Mouse (Mus musculus) embryonic facial prominence, embryonic 15.5 days (tissue): ENCODE data around the gene 6430571L13Rik. TPM values are rescaled to one million over a fixed set of nuclear protein-coding genes. Genes with fewer than 3 reads are reported as not detected.
"Not testable (repeated sequence)": the region's sequence is repeated elsewhere in the genome, so short reads cannot be mapped to it uniquely, and the experiment has no call there.

Source experiments
- ATAC-seq: fragments of 200-750 bp; cut with Nextera tagmentation; 2 replicates; pipeline ENCODE4 v1.8.0; 2017; ENCODE audit warnings: low read depth, moderate TSS enrichment; ENCODE audit not compliant: insufficient number of reproducible peaks, low FRiP score, low TSS enrichment
- H3K27ac ChIP-seq: fragments of 300-500 bp; sonication (generic); replicated peaks from 2 replicates; pipeline ENCODE4 v1.5.1; 2015; ENCODE audit warnings: mild to moderate bottlenecking, inconsistent platforms
- H3K27me3 ChIP-seq: fragments of 300-500 bp; sonication (generic); 2 replicates; pipeline ENCODE4 v1.6.1; 2015; ENCODE audit warnings: inconsistent platforms
- H3K36me3 ChIP-seq: fragments of 300-500 bp; sonication (generic); 2 replicates; pipeline ENCODE4 v1.6.1; 2015; ENCODE audit warnings: mild to moderate bottlenecking, inconsistent platforms
- H3K4me1 ChIP-seq: fragments of 300-500 bp; sonication (generic); 2 replicates; pipeline ENCODE4 v1.6.1; 2015; ENCODE audit warnings: inconsistent platforms
- H3K4me2 ChIP-seq: fragments of 300-500 bp; sonication (generic); replicated peaks from 2 replicates; pipeline ENCODE4 v1.6.1; 2015; ENCODE audit warnings: mild to moderate bottlenecking, inconsistent platforms
- H3K4me3 ChIP-seq: fragments of 300-500 bp; sonication (generic); replicated peaks from 2 replicates; pipeline ENCODE4 v1.5.1; 2015; ENCODE audit warnings: mild to moderate bottlenecking, inconsistent platforms
- H3K9ac ChIP-seq: fragments of 300-500 bp; sonication (generic); 2 replicates; pipeline ENCODE4 v1.6.1; 2015; ENCODE audit warnings: inconsistent platforms
- H3K9me3 ChIP-seq: fragments of 300-500 bp; sonication (generic); replicated peaks from 2 replicates; pipeline ENCODE4 v1.6.1; 2016; ENCODE audit warnings: inconsistent platforms
- WGBS: fragments of 180-500 bp; shearing (Covaris S2); methylation state at CpG from one replicate; pipeline ENCODE4 v1.1.7; 2015; 5-methylcytosine and 5-hydroxymethylcytosine counted together
- polyA plus RNA-seq: library from polyadenylated mRNA; unstranded; fragments of >200 nt; fragmentation: Nextera tagmentation; extraction: Ambion mirVana; gene quantifications from 2 replicates; pipeline ENCODE4 v1.2.1, GENCODE M21; 2015

The 6430571L13Rik gene
- polyA plus RNA-seq, 1 experiment from 2014 or later = 0.91 TPM

- Histone ChIP-seq H3K4me3 (no peak overlapping the region), H3K4me2 (no peak overlapping the region), H3K27me3 (no peaks in the 10 kb centered on the region), H3K27ac (no peak overlapping the region), H3K4me1 (peaks cover 27% of the 10 kb centered on the region), H3K9ac (no peak overlapping the region), H3K36me3 (peaks cover 19% of the 10 kb centered on the region), H3K9me3 (no peaks in the 10 kb centered on the region)
- ATAC-seq = no peak
- 82% methylated on average over 7 of the region's 7 CpGs for WGBS
These were observed 40.6 kb upstream of the 6430571L13Rik start for GRCm38 (mm10) chr9:107299783-107300182.

DNA sequence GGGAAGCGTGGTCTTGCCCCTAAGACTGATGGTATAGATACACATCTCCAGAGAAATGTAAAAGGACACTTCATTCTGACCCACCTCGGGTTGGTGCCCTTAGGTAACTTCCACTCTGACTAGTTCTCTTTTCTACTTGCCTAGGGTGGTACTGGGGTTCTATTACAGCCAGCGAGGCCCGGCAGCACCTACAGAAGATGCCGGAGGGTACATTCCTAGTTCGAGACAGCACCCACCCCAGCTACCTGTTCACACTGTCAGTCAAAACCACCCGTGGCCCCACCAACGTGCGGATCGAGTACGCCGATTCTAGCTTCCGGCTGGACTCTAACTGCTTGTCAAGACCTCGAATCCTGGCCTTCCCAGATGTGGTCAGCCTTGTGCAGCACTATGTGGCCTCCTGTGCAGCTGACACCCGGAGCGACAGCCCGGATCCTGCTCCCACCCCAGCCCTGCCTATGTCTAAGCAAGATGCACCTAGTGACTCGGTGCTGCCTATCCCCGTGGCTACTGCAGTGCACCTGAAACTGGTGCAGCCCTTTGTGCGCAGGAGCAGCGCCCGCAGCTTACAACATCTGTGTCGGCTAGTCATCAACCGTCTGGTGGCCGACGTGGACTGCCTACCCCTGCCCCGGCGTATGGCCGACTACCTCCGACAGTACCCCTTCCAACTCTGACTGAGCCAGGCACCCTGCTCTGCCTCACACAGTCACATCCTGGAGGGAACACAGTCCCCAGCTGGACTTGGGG is 40.0 kb upstream of the 6430571L13Rik start:
- Histone ChIP-seq H3K4me1 (peaks cover 30% of the 10 kb centered on the region), H3K27ac (no peak overlapping the region), H3K27me3 (no peaks in the 10 kb centered on the region), H3K4me3 (no peak overlapping the region), H3K9ac (no peak overlapping the region), H3K36me3 (peaks cover 19% of the 10 kb centered on the region), H3K4me2 (no peak overlapping the region), H3K9me3 (no peaks in the 10 kb centered on the region)
- 85% methylated on average over 30 of the region's 30 CpGs for WGBS
- no peak for ATAC-seq

GRCm38 (mm10) chr9:107301554-107302331 is 38.7 kb upstream of the 6430571L13Rik start:
- Histone ChIP-seq H3K27ac (no peak overlapping the region), H3K4me2 (no peak overlapping the region), H3K9ac (no peak overlapping the region), H3K4me3 (no peak overlapping the region), H3K36me3 (peaks cover 19% of the 10 kb centered on the region), H3K27me3 (no peaks in the 10 kb centered on the region), H3K9me3 (no peaks in the 10 kb centered on the region), H3K4me1 (peaks cover 32% of the 10 kb centered on the region)
- no peak for ATAC-seq
- 79% methylated on average over 17 of the region's 17 CpGs for WGBS

DNA sequence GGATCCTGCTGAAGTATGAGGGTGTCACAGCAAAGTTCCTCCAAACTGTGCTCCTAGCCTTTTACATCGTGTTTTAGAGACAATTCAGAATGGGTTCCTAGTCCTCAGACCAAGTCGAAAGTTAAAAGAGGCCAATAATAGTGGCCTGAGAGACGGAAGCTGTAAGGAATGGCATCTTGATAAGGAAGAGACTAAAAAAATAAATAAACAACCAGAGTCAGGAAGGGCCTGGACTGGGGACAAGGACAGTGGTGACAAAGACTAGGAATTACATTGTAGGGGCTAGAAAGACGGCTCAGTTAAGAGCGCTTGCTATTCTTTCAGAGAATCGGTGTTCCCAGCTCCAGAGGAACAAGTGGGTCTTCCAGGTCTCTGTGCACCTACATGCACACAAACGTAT is 37.8 kb upstream of the 6430571L13Rik start:
- H3K4me3 ChIP-seq = no peak overlapping the region
- peaks cover 35% of the 10 kb centered on the region for H3K4me1 ChIP-seq
- H3K36me3 ChIP-seq = peaks cover 19% of the 10 kb centered on the region
- ATAC-seq = no peak
- H3K4me2 ChIP-seq = no peak overlapping the region
- H3K27me3 ChIP-seq = no peaks in the 10 kb centered on the region
- WGBS = 76% methylated on average over 7 of the region's 7 CpGs
- H3K27ac ChIP-seq = no peak overlapping the region
- no peaks in the 10 kb centered on the region for H3K9me3 ChIP-seq
- no peak overlapping the region for H3K9ac ChIP-seq

DNA sequence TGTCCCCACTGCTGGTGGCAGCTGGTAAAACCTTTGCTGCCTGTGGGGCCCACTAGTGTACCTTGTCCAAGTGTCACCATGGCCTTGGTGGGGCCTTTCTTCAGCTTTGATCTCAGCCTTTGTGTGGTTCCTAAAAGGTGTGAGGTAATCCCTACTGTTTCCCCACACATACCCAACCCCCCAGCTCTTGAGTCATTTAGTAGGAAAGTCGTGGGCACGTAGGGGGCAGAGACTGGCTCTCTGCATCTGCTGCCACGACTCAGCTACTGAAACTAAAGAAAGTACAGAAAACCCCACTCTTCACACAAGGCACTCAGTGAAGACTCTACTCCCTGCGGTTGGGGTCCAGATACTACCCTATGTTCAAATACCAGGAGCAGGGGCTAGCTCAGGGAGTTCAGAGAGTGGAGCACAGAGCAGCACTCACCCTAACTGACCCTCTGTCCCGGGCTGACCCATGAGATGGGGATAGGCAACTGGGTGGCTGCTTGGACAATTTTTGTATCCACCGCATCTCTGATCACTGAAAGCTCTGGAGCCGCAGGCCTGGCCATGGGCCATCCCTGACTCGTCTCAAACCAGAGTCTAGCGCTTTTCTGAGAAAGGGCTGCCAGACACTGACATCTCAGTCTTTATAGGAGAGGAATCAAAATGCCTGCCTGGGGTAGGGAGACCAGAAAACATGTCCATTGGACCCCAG is 37.1 kb upstream of the 6430571L13Rik start:
- Histone ChIP-seq H3K27ac (no peak overlapping the region), H3K9ac (no peak overlapping the region), H3K4me2 (no peak overlapping the region), H3K4me1 (peaks cover 35% of the 10 kb centered on the region), H3K9me3 (no peaks in the 10 kb centered on the region), H3K36me3 (peaks cover 19% of the 10 kb centered on the region), H3K4me3 (no peak overlapping the region), H3K27me3 (no peaks in the 10 kb centered on the region)
- no peak for ATAC-seq
- 80% methylated on average over 9 of the region's 9 CpGs for WGBS

DNA sequence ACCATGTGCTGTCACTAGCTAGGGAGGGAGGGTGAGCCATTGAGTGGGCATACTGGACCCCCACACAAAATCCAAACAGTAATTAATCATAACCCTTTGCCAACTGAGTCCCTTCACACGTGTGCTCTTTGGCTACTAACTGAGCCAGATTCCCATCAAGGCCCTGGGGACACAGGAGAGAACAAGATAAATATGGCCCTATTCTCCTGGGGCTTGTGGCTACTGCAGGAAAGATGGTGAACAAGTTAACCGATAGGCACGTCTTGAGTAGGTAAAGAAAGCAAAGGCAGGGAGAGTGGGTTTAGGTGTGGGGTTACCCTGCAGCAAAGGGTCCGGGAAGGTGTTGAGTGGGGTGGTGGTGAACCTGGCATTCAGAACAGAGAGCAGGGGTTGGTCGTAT is 36.5 kb upstream of the 6430571L13Rik start:
- Histone ChIP-seq H3K9ac (no peak overlapping the region), H3K4me1 (peaks cover 32% of the 10 kb centered on the region)
- WGBS = 86% methylated on average over 5 of the region's 5 CpGs

DNA sequence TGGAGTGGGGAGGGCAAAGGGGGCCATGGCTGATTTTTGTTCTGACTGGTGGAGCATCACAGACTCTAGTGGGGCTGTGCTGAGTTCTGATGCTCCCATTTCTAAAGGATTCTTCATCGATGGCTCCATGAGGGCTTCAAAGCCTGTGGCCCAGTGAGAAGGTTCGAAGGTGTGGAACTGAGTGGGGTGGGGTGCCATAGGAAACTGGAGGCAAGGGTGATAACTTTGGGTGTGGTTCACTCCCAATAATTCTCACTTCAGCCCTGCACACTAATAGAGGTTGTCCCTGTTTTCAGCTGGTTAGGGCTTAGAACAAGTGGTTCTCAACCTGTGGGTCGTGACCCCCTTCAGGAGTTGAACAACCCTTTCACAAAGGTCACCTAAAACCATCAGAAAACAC is 36.0 kb upstream of the 6430571L13Rik start:
- no peak overlapping the region for H3K4me3 ChIP-seq
- H3K9ac ChIP-seq = no peak overlapping the region
- H3K4me2 ChIP-seq = no peak overlapping the region
- H3K27me3 ChIP-seq = no peaks in the 10 kb centered on the region
- H3K9me3 ChIP-seq = no peaks in the 10 kb centered on the region
- peaks cover 27% of the 10 kb centered on the region for H3K4me1 ChIP-seq
- no peak overlapping the region for H3K27ac ChIP-seq
- H3K36me3 ChIP-seq = peaks cover 19% of the 10 kb centered on the region
- ATAC-seq = no peak
- 89% methylated on average over 3 of the region's 3 CpGs for WGBS

More for the DNA sequence above, 36.5 kb upstream of the 6430571L13Rik start:
- no peak overlapping the region for H3K27ac ChIP-seq
- no peak overlapping the region for H3K4me3 ChIP-seq
- no peak for ATAC-seq
- H3K27me3 ChIP-seq = no peaks in the 10 kb centered on the region
- H3K36me3 ChIP-seq = peaks cover 19% of the 10 kb centered on the region
- H3K9me3 ChIP-seq = no peaks in the 10 kb centered on the region
- H3K4me2 ChIP-seq = no peak overlapping the region

DNA sequence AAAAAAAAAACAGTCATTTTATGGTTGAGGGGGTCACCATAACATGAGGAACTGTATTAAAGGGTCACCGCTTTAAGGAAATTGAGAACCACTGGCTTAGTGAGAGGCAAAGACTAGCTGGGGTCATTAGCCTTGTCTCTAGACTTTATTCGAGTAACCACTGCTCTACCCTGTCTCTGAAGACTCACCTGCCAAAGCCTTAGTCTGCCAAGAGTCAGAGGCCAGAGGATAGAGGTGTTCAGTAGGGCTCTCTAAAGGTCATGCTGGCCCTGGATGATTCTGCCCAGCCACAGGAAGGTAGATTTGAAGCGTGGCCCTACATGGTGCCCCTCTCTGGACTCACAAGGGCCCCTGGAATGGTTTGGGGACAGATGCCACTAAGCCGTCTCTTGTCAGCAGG is 35.4 kb upstream of the 6430571L13Rik start:
- H3K36me3 ChIP-seq = peaks cover 19% of the 10 kb centered on the region
- no peaks in the 10 kb centered on the region for H3K27me3 ChIP-seq
- H3K4me3 ChIP-seq = no peak overlapping the region
- H3K9me3 ChIP-seq = no peaks in the 10 kb centered on the region
- H3K27ac ChIP-seq = peak overlapping the region; percentile 59
- ATAC-seq = no peak
- H3K4me1 ChIP-seq = peaks cover 27% of the 10 kb centered on the region
- 73% methylated on average over 4 of the region's 4 CpGs for WGBS
- no peak overlapping the region for H3K9ac ChIP-seq
- no peak overlapping the region for H3K4me2 ChIP-seq

DNA sequence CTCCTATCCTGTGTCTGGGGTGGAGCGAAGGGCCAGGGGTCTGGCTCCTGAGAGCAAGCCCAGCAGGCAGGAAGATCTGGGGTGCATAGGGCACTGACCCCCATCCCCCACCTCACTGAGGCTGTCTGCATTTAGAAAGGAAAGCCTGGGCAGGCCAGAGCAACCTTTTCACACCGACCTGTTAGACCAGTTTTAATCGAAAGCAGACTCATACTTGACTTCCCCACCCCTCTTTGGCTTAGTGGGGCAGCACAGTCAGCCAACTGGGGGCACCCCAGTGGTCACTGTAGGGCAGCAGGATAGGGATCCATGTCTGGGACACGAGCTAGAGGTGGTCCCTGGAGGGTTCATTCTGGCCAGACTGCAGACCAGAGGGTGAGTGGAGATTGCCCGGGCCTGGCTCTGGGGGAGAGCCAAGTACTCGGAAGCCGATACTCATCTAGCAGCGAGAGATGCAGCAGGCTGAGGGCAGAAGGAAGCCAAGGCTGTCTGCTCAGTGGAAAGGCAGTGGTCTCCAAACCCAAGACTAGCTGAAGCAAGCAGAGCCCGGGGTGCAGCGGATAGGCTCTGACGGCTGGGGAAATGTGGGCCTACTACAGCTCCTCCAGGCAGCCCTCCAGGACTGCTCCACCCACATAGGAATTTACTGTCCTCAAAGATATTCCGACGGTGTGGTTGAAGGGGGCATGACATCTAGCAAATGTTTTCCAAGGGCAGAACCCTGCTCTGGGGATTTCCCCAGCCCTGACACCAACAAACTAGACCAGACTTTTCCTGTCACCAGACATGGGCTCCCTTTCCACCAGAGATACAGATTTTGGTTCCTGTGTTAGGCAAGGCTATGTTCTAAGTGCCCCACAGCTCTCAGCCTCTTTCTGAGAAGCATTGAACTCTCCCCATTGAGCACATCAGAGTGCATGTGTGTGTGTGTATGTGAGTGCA is 34.5 kb upstream of the 6430571L13Rik start:
- H3K27me3 ChIP-seq = no peaks in the 10 kb centered on the region
- H3K4me1 ChIP-seq = peaks cover 27% of the 10 kb centered on the region
- peak overlapping the region; percentile 59 for H3K27ac ChIP-seq
- H3K36me3 ChIP-seq = peaks cover 14% of the 10 kb centered on the region
- H3K9ac ChIP-seq = no peak overlapping the region
- H3K9me3 ChIP-seq = no peaks in the 10 kb centered on the region
- no peak overlapping the region for H3K4me3 ChIP-seq
- no peak overlapping the region for H3K4me2 ChIP-seq
- WGBS = 42% methylated on average over 13 of the region's 13 CpGs
- no peak for ATAC-seq

DNA sequence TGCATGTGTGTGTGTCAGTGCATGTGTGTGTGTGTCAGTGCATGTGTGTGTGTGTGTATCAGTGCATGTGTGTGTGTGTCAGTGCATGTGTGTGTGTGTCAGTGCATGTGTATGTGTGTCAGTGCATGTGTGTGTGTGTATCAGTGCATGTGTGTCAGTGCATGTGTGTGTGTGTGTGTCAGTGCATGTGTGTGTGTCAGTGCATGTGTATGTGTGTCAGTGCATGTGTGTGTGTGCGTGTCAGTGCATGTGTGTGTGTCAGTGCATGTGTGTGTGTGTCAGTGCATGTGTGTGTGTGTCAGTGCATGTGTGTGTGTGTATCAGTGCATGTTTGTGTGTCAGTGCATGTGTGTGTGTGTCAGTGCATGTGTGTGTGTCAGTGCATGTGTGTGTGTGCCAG is 33.7 kb upstream of the 6430571L13Rik start:
- not testable (repeated sequence) for H3K9me3 ChIP-seq, H3K27me3 ChIP-seq, H3K4me3 ChIP-seq, ATAC-seq, H3K4me2 ChIP-seq, H3K9ac ChIP-seq, H3K27ac ChIP-seq, H3K36me3 ChIP-seq
- peaks cover 27% of the 10 kb centered on the region for H3K4me1 ChIP-seq
- WGBS = 78% methylated on average over 1 of the region's 1 CpGs
